Mouse (Mus musculus): Measurements from ENCODE around the gene Svs5. TPM values are rescaled to one million over a fixed set of nuclear protein-coding genes. Genes with fewer than 3 reads are reported as not detected.

The Svs5 gene
- polyA plus RNA-seq (2012; ENCODE audit: low replicate concordance), result not detected in 2 replicates

GRCm38 (mm10) chr2:164332440-164332839, at the start of gene Svs5:
TSS of gene Svs5 (plus strand) at chr2:164332740.

GRCm38 (mm10) chr2:164288968-164289367, 43.6 kb upstream of the Svs5 start, which contains the start of gene Svs3a:
TSS of gene Svs3a (plus strand) at chr2:164289268.

DNA sequence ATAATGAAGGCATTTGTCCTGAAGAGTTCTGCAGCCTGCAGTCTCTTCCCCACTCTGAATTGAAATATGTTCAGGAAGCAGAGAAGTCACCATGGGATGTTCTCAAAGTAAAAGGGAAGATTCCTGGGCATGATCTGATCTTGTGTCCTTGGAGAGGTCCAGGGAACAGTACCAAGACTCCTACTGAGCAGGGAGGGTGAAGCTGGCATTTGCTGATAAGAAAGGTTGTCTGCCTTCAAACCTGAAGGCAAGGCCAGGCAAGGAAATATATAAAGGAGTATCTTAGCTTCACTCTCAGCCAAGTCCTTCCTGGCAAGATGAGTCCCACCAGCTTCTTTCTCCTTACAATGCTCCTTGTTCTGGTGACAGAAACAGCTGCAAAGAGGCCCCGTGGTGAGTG, 16.1 kb upstream of the Svs5 start, which contains the start of gene Svs6:
TSS of gene Svs6 (plus strand) at position 301 of the 400 bp plus-strand sequence.

Other genes with a start within 250 kb of the Svs5 start
- 0.16 and 0.60 TPM in 2 replicates for gene Kcns1, start 161.6 kb upstream of the Svs5 start, polyA plus RNA-seq (2012; ENCODE audit: low replicate concordance)
- 0.08 TPM in 1 of 2 replicates, not detected in the other for gene Wfdc5, start 150.0 kb upstream of the Svs5 start, polyA plus RNA-seq (2012; ENCODE audit: low replicate concordance)
- not detected in 2 replicates for gene Wfdc12, start 142.1 kb upstream of the Svs5 start, polyA plus RNA-seq (2012; ENCODE audit: low replicate concordance)
- not detected in 2 replicates for gene Wfdc15a, start 132.6 kb upstream of the Svs5 start, polyA plus RNA-seq (2012; ENCODE audit: low replicate concordance)
- not detected in 2 replicates for gene Wfdc15b, start 111.1 kb upstream of the Svs5 start, polyA plus RNA-seq (2012; ENCODE audit: low replicate concordance)
- gene Svs2, start 94.3 kb upstream of the Svs5 start, polyA plus RNA-seq (2012; ENCODE audit: low replicate concordance), result not detected in 2 replicates
- gene Svs3b, start 76.1 kb upstream of the Svs5 start, polyA plus RNA-seq (2012; ENCODE audit: low replicate concordance), result not detected in 2 replicates
- not detected in 2 replicates for gene Svs4, start 54.3 kb upstream of the Svs5 start, polyA plus RNA-seq (2012; ENCODE audit: low replicate concordance)
- not detected in 2 replicates for gene Svs3a, start 43.5 kb upstream of the Svs5 start, polyA plus RNA-seq (2012; ENCODE audit: low replicate concordance)
- gene Svs6, start 16.0 kb upstream of the Svs5 start, polyA plus RNA-seq (2012; ENCODE audit: low replicate concordance), result not detected in 2 replicates
- gene Slpi, start 56.4 kb downstream of the Svs5 start, polyA plus RNA-seq (2012; ENCODE audit: low replicate concordance), result 21.9 and 55.6 TPM in 2 replicates
- gene Rbpjl, start 70.4 kb downstream of the Svs5 start, polyA plus RNA-seq (2012; ENCODE audit: low replicate concordance), result 0.39 and 0.58 TPM in 2 replicates
- gene Matn4, start 72.4 kb downstream of the Svs5 start, polyA plus RNA-seq (2012; ENCODE audit: low replicate concordance), result 0.45 and 0.55 TPM in 2 replicates
- gene Sdc4, start 111.1 kb downstream of the Svs5 start, polyA plus RNA-seq (2012; ENCODE audit: low replicate concordance), result 6.5 and 51.1 TPM in 2 replicates
- gene Sys1, start 124.2 kb downstream of the Svs5 start, polyA plus RNA-seq (2012; ENCODE audit: low replicate concordance), result 150 and 241 TPM in 2 replicates
- gene Gm20458, start 128.2 kb downstream of the Svs5 start, polyA plus RNA-seq (2012; ENCODE audit: low replicate concordance), result 2.5 and 3.3 TPM in 2 replicates
- not detected in 2 replicates for gene Trp53tg5, start 141.0 kb downstream of the Svs5 start, polyA plus RNA-seq (2012; ENCODE audit: low replicate concordance)
- gene Dbndd2, start 153.4 kb downstream of the Svs5 start, polyA plus RNA-seq (2012; ENCODE audit: low replicate concordance), result 27.5 and 44.6 TPM in 2 replicates
- 111 and 192 TPM in 2 replicates for gene Pigt, start 164.8 kb downstream of the Svs5 start, polyA plus RNA-seq (2012; ENCODE audit: low replicate concordance)
- not detected in 2 replicates for gene Wfdc2, start 229.7 kb downstream of the Svs5 start, polyA plus RNA-seq (2012; ENCODE audit: low replicate concordance)
- gene Spint3, start 240.7 kb downstream of the Svs5 start, polyA plus RNA-seq (2012; ENCODE audit: low replicate concordance), result not detected in 2 replicates

Data from hematopoietic multipotent progenitor cell, adult 10-12 weeks (in vitro differentiated cells).